Mouse (Mus musculus) frontal cortex, postnatal 36 days (tissue): Measurements from ENCODE around the gene Vmn1r215.
"Not testable (repeated sequence)": the region's sequence is repeated elsewhere in the genome, so short reads cannot be mapped to it uniquely, and the experiment has no call there.

Experiments used
- DNase-seq, 2 experiments: peaks; one replicate each; pipeline ENCODE4 v3.0.0; 2022; ENCODE audit warnings: low spot score in 2 of 2

Gene Vmn1r215

DNA sequence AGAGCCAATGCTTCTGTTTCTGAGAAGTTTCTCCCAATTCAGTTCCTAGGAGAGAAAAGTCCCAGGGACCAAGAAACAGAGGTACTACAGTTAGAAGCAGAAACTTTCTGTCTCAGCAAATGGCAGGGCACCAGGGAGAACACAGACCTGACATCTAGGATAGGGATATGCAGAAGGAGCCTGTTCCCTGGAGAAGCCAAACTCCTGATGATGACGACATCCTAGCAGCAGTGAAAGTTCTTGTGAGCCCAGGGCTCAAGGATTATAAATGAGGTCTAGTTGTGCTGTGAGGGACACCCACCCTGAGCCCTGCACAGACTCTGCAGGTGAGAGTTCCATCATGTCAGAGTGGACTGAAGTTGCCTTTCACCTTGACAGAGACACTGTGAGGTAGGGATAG, at the start of gene Vmn1r215:
Gene Vmn1r215 (plus strand): TSS at position 301 of the 400 bp plus-strand sequence.
- DNase-seq = no peak

DNA sequence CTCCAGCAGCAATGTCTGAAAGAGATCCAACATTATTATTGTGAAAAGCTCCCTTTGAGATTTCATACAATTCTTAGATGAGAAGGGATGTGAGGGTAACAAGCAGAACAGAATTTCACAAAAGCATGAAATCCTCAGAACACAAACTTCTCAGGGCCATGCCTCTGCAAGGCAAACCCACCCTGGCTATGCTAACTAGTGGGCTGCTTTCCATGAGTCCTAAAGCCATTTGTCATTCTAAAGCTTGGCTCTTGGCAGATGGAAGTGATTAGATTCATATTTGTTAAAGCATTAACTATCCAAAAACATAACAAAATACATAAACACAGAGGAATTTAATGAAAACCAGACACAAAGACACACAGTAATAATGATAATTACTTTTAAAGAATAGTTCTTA, 49.7 kb upstream of the Vmn1r215 start:
- DNase-seq = no peak

DNA sequence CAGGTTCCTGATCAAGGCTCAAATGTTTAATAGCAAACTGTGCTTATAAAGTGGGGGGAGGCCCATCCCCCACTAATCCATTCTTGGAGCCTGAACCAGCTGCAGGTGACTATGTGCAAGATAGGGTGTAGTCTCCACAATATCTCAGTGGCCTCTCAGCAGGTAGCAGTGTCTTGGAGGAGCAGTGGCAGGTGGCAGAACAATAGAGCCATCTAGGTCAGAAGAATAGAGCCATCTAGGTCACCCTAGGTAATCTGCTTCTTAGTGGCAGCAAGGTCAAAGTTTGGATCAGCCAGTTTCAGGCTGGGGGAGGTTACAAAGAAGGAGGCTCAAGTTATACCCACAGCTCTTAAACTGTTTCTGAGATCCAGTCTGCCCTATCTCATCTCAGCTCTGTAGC, 43.0 kb upstream of the Vmn1r215 start:
- no peak for DNase-seq

DNA sequence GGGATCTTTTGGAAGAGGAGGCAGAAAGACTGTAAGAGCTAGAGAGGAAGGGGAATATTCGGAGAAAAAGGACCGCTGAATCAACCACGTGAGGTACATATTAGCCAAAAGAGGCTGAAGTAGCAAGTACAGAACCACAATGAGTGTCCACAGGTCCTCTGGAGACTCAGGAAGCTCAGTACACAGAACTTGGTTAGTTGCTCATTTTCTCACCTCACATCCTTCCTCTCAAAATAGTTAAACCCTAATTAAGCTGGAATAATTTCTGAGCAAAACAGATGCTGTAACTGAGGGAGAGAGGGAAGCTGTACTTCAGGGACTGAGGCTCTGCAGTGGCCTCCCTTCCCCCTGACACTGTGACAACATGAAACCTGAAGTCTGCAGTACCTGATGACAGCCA, 37.7 kb upstream of the Vmn1r215 start, which contains the start of gene Vmn1r214:
Gene Vmn1r214 (plus strand): TSS at position 301 of the 400 bp plus-strand sequence.
- no peak for DNase-seq

DNA sequence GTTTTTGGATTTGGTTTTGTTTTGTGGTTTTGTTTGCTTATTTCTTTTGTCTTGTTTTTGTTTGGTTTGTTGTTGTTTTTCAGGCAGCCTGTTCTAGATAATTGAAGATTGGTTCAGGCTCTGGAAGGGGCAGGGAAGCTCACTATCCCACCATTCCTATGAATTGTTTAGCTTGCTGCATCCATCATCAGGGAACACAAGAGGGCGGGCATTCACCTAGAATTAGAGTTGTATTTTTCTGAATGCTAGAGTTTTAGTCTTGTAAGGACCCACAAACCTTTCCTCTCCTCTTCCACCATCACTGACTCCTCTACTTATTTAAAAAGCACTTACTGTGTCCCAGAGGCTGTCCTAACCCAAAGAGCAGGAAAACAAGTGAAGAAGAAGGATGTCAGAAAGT, 10.0 kb upstream of the Vmn1r215 start:
- DNase-seq = no peak

DNA sequence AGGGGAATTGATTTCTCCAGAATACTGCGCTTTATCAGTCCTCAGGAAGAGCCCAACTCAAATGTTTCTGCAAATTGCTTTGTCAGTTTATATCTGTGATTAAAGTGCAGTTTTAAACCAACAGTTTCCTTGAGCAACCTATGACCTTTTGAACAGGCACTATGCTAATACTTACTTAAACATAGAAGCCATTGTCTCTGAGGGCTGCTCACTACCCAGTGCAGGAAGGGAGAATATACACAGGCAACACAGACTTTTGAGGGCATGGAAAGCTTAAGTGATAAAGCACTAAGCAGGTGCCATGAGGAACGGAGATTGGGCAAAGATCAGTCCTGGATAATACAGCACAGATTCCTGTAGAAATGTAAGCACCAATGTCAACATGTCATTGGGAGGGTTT, 1.5 kb downstream of the Vmn1r215 start:
- DNase-seq = no peak

DNA sequence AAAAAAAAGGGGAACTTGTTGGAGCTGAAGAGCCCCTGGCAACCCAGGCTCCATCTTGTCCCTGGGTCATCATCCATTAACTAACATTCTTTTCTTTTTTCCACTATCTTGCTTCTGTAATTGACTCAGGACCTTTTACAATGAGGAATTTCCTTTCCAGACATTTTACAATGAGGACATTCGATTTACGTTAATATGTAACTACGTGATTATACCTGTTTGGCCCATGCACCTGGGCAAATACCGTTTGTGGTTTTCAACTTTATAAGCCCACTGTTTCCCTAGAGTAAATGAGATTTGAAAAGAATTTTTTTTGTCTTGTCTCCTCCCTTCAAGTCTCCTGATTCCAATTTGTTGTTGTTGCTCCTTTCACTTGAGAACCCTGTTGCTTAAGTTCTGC, 26.6 kb downstream of the Vmn1r215 start:
- DNase-seq = no peak

DNA sequence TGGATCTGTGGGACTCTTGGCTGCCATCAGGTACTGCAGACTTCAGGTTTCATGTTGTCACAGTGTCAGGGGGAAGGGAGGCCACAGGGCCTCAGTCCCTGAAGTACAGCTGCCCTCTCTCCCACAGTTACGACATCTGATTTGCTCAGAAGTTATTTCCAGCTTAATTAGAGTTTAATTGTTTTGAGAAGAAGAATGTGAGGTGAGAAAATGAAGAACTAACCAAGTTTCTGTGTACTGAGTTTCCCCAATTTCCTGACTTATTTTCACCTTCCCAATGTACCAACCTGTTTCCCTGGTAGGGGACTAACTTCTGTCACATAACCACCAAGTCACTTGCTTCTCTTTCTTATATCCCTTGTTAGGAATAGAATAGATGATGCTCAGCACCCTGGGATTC, 50.3 kb downstream of the Vmn1r215 start, which contains the start of gene Vmn1r217:
Gene Vmn1r217 (minus strand): TSS at position 101 of the 400 bp plus-strand sequence.
- not testable (repeated sequence) for DNase-seq

DNA sequence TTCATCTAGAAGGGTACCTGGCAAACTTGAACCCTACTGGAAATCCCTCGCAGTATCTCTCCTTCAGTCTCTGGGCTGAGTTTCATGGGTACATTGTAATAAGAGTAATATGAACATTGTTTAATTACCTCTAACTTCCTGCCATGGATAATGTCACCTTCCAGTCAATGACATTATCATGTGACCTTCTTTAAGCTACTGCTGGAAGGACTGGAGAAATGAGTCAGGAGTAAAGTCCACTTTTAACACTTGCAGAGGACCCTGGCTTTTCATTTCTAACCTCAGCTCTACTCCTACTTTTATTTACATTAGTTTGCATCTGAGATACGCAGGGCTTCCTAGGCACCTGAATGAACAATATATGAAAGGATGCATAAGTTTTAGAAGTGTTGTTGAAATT, 52.8 kb downstream of the Vmn1r215 start:
- DNase-seq = no peak
